ENCODE assay signal across 17 mouse cellular contexts in genomic region chr19:53574131-53574530, GRCm38 (mm10). TPM values are rescaled to one million over a fixed set of nuclear protein-coding genes. Genes with fewer than 3 reads are reported as not detected.
A peak's percentile ranks its signal among the peaks of the same experiment; 100 is the strongest.
DNase-seq lines count a peak whose midpoint lies in the region; ATAC-seq and TF ChIP-seq lines count a peak whose summit lies in the region.
"Had no signal": no experiment of that assay in that cellular context is flagged by ENCODE, and none has a peak within 500 bp of the region (broad histone marks: within the 10 kb centered on the region; RNA-seq: fewer than 3 reads in every experiment).

No protein-coding gene starts in this region.

- no peak for ATAC-seq in forebrain, embryonic 11.5 days (replicated peaks; ENCODE audit: low FRiP score)
- no peak for ATAC-seq in forebrain, embryonic 15.5 days (replicated peaks)
- no peak for ATAC-seq in midbrain, embryonic 15.5 days (replicated peaks)
- no peak for ATAC-seq in stomach, postnatal 0 days (ENCODE audit: low FRiP score, low TSS enrichment)
- ATAC-seq: forebrain, embryonic 16.5 days; hindbrain, postnatal 0 days had no signal

- H3K27ac ChIP-seq in forebrain, embryonic 11.5 days (ENCODE audit: low read depth, low read length), result no peak overlapping the region
- no peak overlapping the region for H3K27ac ChIP-seq in forebrain, embryonic 15.5 days (replicated peaks)
- H3K27ac ChIP-seq in midbrain, embryonic 10.5 days (replicated peaks), result 0 out of 2 replicates have a peak overlapping the region, but pooled peaks have one; percentile 13
- no peak overlapping the region for H3K27ac ChIP-seq in midbrain, embryonic 15.5 days
- no peak overlapping the region for H3K27ac ChIP-seq in stomach, postnatal 0 days (replicated peaks)
- H3K27ac ChIP-seq: hindbrain, embryonic 13.5 days; hindbrain, postnatal 0 days had no signal

- no peak for TF ChIP-seq CTCF in stomach, postnatal 0 days (IDR thresholded peaks at IDR 0.05; ENCODE audit: low read depth)

- H3K9ac ChIP-seq in forebrain, embryonic 11.5 days (ENCODE audit: low read length), result no peak overlapping the region
- no peak overlapping the region for H3K9ac ChIP-seq in forebrain, embryonic 15.5 days (replicated peaks)
- H3K9ac ChIP-seq in midbrain, embryonic 15.5 days, result no peak overlapping the region
- H3K9ac ChIP-seq in stomach, postnatal 0 days (ENCODE audit: low read length), result no peak overlapping the region
- H3K9ac ChIP-seq: hindbrain, embryonic 13.5 days had no signal

- no peak for TF ChIP-seq EP300 in stomach, postnatal 0 days (optimal IDR thresholded peaks at IDR 0.05)

- no peak overlapping the region for H3K4me2 ChIP-seq in forebrain, embryonic 11.5 days (ENCODE audit: low read depth, low read length, severe bottlenecking)
- no peak overlapping the region for H3K4me2 ChIP-seq in forebrain, embryonic 15.5 days (replicated peaks)
- no peak overlapping the region for H3K4me2 ChIP-seq in midbrain, embryonic 15.5 days
- no peak overlapping the region for H3K4me2 ChIP-seq in stomach, postnatal 0 days (replicated peaks; ENCODE audit: low read depth)
- H3K4me2 ChIP-seq: hindbrain, embryonic 13.5 days had no signal

- H3K4me3 ChIP-seq in forebrain, embryonic 11.5 days (ENCODE audit: low read depth, low read length), result no peak overlapping the region
- no peak overlapping the region for H3K4me3 ChIP-seq in forebrain, embryonic 15.5 days
- no peak overlapping the region for H3K4me3 ChIP-seq in midbrain, embryonic 10.5 days
- H3K4me3 ChIP-seq in midbrain, embryonic 15.5 days, result no peak overlapping the region
- no peak overlapping the region for H3K4me3 ChIP-seq in stomach, postnatal 0 days (ENCODE audit: low read depth, low read length)
- H3K4me3 ChIP-seq: hindbrain, embryonic 13.5 days had no signal

- no peaks in the 10 kb centered on the region for H3K27me3 ChIP-seq in forebrain, embryonic 11.5 days (ENCODE audit: control insufficient read depth, insufficient read depth, low read length)
- no peaks in the 10 kb centered on the region for H3K27me3 ChIP-seq in forebrain, embryonic 15.5 days
- no peaks in the 10 kb centered on the region for H3K27me3 ChIP-seq in midbrain, embryonic 10.5 days (ENCODE audit: low read depth, poor library complexity, severe bottlenecking)
- no peaks in the 10 kb centered on the region for H3K27me3 ChIP-seq in midbrain, embryonic 15.5 days (replicated peaks)
- H3K27me3 ChIP-seq in stomach, postnatal 0 days (ENCODE audit: control insufficient read depth, insufficient read depth, low read length), result no peaks in the 10 kb centered on the region
- H3K27me3 ChIP-seq: hindbrain, embryonic 13.5 days had no signal

- peak; percentile 28 for DNase-seq in forebrain, embryonic 11.5 days (ENCODE audit: low spot score)
- DNase-seq in kidney, adult 18-20 months, result peak; percentile 1
- DNase-seq in kidney, postnatal 25 days, result no peak
- no peak for DNase-seq in midbrain, embryonic 10.5 days (ENCODE audit: low spot score)
- DNase-seq in stomach, postnatal 0 days (ENCODE audit: low spot score), result peak; percentile 21
- DNase-seq in layer of hippocampus, adult 9-10 months (ENCODE audit: low spot score), result no peak
- DNase-seq: adrenal gland, adult 8-10 months; cerebellum, adult 18-20 months; cerebellum, adult 9-11 months; cerebellum, postnatal 36 days; gastrocnemius, postnatal 14 days; heart, postnatal 14 days had no signal

- no peaks in the 10 kb centered on the region for H3K9me3 ChIP-seq in forebrain, embryonic 11.5 days (ENCODE audit: control insufficient read depth, low read length)
- H3K9me3 ChIP-seq in forebrain, embryonic 15.5 days, result no peaks in the 10 kb centered on the region
- H3K9me3 ChIP-seq in midbrain, embryonic 10.5 days (replicated peaks), result no peaks in the 10 kb centered on the region
- no peaks in the 10 kb centered on the region for H3K9me3 ChIP-seq in midbrain, embryonic 15.5 days
- no peaks in the 10 kb centered on the region for H3K9me3 ChIP-seq in stomach, postnatal 0 days (ENCODE audit: control insufficient read depth, low read length)
- H3K9me3 ChIP-seq: hindbrain, embryonic 13.5 days had no signal

- no peaks in the 10 kb centered on the region for H3K4me1 ChIP-seq in forebrain, embryonic 11.5 days (replicated peaks; ENCODE audit: control insufficient read depth, insufficient read depth, low read length)
- no peaks in the 10 kb centered on the region for H3K4me1 ChIP-seq in forebrain, embryonic 15.5 days
- H3K4me1 ChIP-seq in midbrain, embryonic 10.5 days, result peaks cover 25% of the 10 kb centered on the region
- peaks cover 4% of the 10 kb centered on the region; the same call in 1 of the 2 replicates for H3K4me1 ChIP-seq in midbrain, embryonic 15.5 days
- H3K4me1 ChIP-seq in stomach, postnatal 0 days (replicated peaks; ENCODE audit: control insufficient read depth, insufficient read depth), result no peaks in the 10 kb centered on the region

- H3K36me3 ChIP-seq in forebrain, embryonic 11.5 days (ENCODE audit: control insufficient read depth, insufficient read depth, low read length), result no peaks in the 10 kb centered on the region
- no peaks in the 10 kb centered on the region for H3K36me3 ChIP-seq in forebrain, embryonic 15.5 days
- H3K36me3 ChIP-seq in midbrain, embryonic 10.5 days, result no peaks in the 10 kb centered on the region
- H3K36me3 ChIP-seq in midbrain, embryonic 15.5 days (replicated peaks), result no peaks in the 10 kb centered on the region
- H3K36me3 ChIP-seq in stomach, postnatal 0 days (ENCODE audit: control insufficient read depth, insufficient read depth, low read length), result no peaks in the 10 kb centered on the region
- H3K36me3 ChIP-seq: hindbrain, embryonic 13.5 days had no signal

- WGBS in forebrain, embryonic 11.5 days, result 42% methylated on average over 8 of the region's 8 CpGs
- WGBS in forebrain, embryonic 15.5 days, result 37% methylated on average over 8 of the region's 8 CpGs
- 49% methylated on average over 8 of the region's 8 CpGs for WGBS in midbrain, embryonic 10.5 days
- WGBS in midbrain, embryonic 15.5 days, result 44% methylated on average over 8 of the region's 8 CpGs
- 75% methylated on average over 8 of the region's 8 CpGs for WGBS in stomach, postnatal 0 days

RNA-seq across cellular contexts. Expression of gene Nutf2-ps1, which starts 14.7 kb away (rescaled TPM):
- 433 and 467 TPM in 2 replicates for polyA plus RNA-seq in forebrain, embryonic 11.5 days (2014; fragmentation: Nextera tagmentation; extraction: Ambion mirVana)
- 274 TPM in 2 replicates for polyA plus RNA-seq in forebrain, embryonic 15.5 days (2015; fragmentation: Nextera tagmentation; extraction: Ambion mirVana)
- polyA plus RNA-seq in midbrain, embryonic 10.5 days (2016; fragmentation: Nextera tagmentation; extraction: Ambion mirVana), result 609 and 658 TPM in 2 replicates
- polyA plus RNA-seq in midbrain, embryonic 15.5 days (2015; fragmentation: Nextera tagmentation; extraction: Ambion mirVana), result 219 and 237 TPM in 2 replicates
- polyA plus RNA-seq in stomach, postnatal 0 days (2015; fragmentation: Nextera tagmentation; extraction: Ambion mirVana), result 168 and 177 TPM in 2 replicates

RNA-seq across cellular contexts. Expression of gene Smc3, which starts 26.1 kb away (rescaled TPM):
- polyA plus RNA-seq in forebrain, embryonic 11.5 days (2014; fragmentation: Nextera tagmentation; extraction: Ambion mirVana), result 94.1 and 101 TPM in 2 replicates
- 72.4 and 73.3 TPM in 2 replicates for polyA plus RNA-seq in forebrain, embryonic 15.5 days (2015; fragmentation: Nextera tagmentation; extraction: Ambion mirVana)
- polyA plus RNA-seq in midbrain, embryonic 10.5 days (2016; fragmentation: Nextera tagmentation; extraction: Ambion mirVana), result 74.3 and 76.9 TPM in 2 replicates
- polyA plus RNA-seq in midbrain, embryonic 15.5 days (2015; fragmentation: Nextera tagmentation; extraction: Ambion mirVana), result 60.0 and 61.1 TPM in 2 replicates
- 24.9 and 27.0 TPM in 2 replicates for polyA plus RNA-seq in stomach, postnatal 0 days (2015; fragmentation: Nextera tagmentation; extraction: Ambion mirVana)

RNA-seq across cellular contexts. Expression of gene Dusp5, which starts 45.2 kb away (rescaled TPM):
- 4.4 and 4.5 TPM in 2 replicates for polyA plus RNA-seq in forebrain, embryonic 11.5 days (2014; fragmentation: Nextera tagmentation; extraction: Ambion mirVana)
- 2.9 TPM in 2 replicates for polyA plus RNA-seq in forebrain, embryonic 15.5 days (2015; fragmentation: Nextera tagmentation; extraction: Ambion mirVana)
- 4.0 and 6.3 TPM in 2 replicates for polyA plus RNA-seq in midbrain, embryonic 10.5 days (2016; fragmentation: Nextera tagmentation; extraction: Ambion mirVana)
- 2.7 and 3.7 TPM in 2 replicates for polyA plus RNA-seq in midbrain, embryonic 15.5 days (2015; fragmentation: Nextera tagmentation; extraction: Ambion mirVana)
- 14.1 and 18.5 TPM in 2 replicates for polyA plus RNA-seq in stomach, postnatal 0 days (2015; fragmentation: Nextera tagmentation; extraction: Ambion mirVana)

Comparison
In these comparisons a context has a peak if more than half of its experiments do, and no peak if none do; other contexts are left out.
1. DNase-seq: peak in forebrain, embryonic 11.5 days (single experiment), kidney, adult 18-20 months (single experiment) and stomach, postnatal 0 days (single experiment); none in kidney, postnatal 25 days (0 of 2), midbrain, embryonic 10.5 days (single experiment) and layer of hippocampus, adult 9-10 months (single experiment).